Mouse (Mus musculus) bone marrow, adult 2 months (tissue): ENCODE measurements at regions not wholly inside any gene's neighbourhood (a gene's known extent, or its start where the extent isn't known, plus 50 kb on each side); places are given as distances from the start of the nearest gene placed in this dataset.

ENCODE experiments used
- CTCF ChIP-seq: fragments of 200-500 bp; IDR thresholded peaks from 2 replicates; pipeline ENCODE4 v1.5.1; 2011; ENCODE audit warnings: low read length, control low read depth; ENCODE audit not compliant: control insufficient read depth, insufficient read depth
- POLR2A ChIP-seq: fragments of 200-500 bp; IDR thresholded peaks from 2 replicates; pipeline ENCODE4 v1.6.1; 2011; ENCODE audit warnings: low read depth, mild to moderate bottlenecking, control low read depth, low read length, borderline replicate concordance; ENCODE audit not compliant: control insufficient read depth

DNA sequence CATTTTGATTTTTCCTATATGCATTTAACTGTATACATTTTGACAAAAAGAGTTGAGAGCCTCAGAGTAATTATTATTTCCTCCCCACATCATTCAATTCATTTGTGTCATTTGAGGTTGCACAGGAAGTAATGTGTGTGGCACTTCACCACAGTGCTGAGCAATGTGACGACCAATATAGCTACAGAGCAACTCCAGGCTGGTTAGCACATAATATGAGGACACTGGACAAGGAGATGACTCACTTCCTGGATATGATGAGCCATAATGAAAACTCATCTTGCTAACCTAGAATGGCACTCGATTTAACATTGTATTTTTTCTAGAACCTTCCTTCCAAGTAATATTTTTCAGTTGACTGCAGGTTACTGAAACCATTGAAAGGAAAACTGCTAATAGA, 67.6 kb downstream of the Bmp15 start:
- TF ChIP-seq POLR2A, result no peak
- no peak for TF ChIP-seq CTCF
